Mouse (Mus musculus) kidney, adult 2 months (tissue): ENCODE data around the gene Sh2b3.

Experiments used
- CTCF ChIP-seq: fragments of 200-500 bp; conservative IDR thresholded peaks from 2 replicates; pipeline ENCODE4 v1.5.1; 2011; ENCODE audit warnings: low read depth, mild to moderate bottlenecking, control low read depth, low read length, moderate library complexity, mixed read lengths; ENCODE audit not compliant: insufficient read depth, insufficient read length
- POLR2A ChIP-seq: fragments of 200-500 bp; IDR thresholded peaks from one replicate; pipeline ENCODE4 v1.6.1; 2011; ENCODE audit warnings: low read depth, low read length, control low read depth

- TF ChIP-seq CTCF (no peak), POLR2A (no peak)
These were observed 30.5 kb upstream of the Sh2b3 start for GRCm38 (mm10) chr5:121867963-121868362.
